Mouse (Mus musculus) CH12.LX (cell line): ENCODE measurements at regions not wholly inside any gene's neighbourhood (a gene's known extent, or its start where the extent isn't known, plus 50 kb on each side); places are given as distances from the start of the nearest gene placed in this dataset.

ENCODE experiments used
- DNase-seq: peaks from one replicate; pipeline ENCODE4 v3.0.0-alpha.2; 2013; ENCODE audit errors: extremely low read depth
- H3K27ac ChIP-seq: 2 replicates; pipeline ENCODE4 v1.5.1; 2012; ENCODE audit warnings: low read depth, mild to moderate bottlenecking, control low read depth, moderate library complexity; ENCODE audit not compliant: insufficient read depth
- H3K27me3 ChIP-seq: replicated peaks from 2 replicates; pipeline ENCODE3; 2012; ENCODE audit warnings: inconsistent platforms
- H3K36me3 ChIP-seq, 2 experiments: replicated peaks in 1 of 2; 2 replicates each; pipeline versions ENCODE3 to v1.6.1; 2012; ENCODE audit warnings: inconsistent platforms in 1 of 2, low read length in 1 of 2, mild to moderate bottlenecking in 1 of 2, mixed read lengths in 1 of 2, moderate library complexity in 1 of 2; ENCODE audit not compliant: control insufficient read depth in 1 of 2, insufficient read depth in 1 of 2
- H3K4me1 ChIP-seq, 2 experiments: 2 replicates each; pipeline ENCODE4 v1.6.1; 2012; ENCODE audit warnings: inconsistent platforms in 1 of 2, moderate library complexity in 1 of 2; ENCODE audit not compliant: insufficient read depth in 2 of 2, control insufficient read depth in 1 of 2
- H3K4me2 ChIP-seq: 2 replicates; pipeline ENCODE4 v1.6.1; 2012; ENCODE audit warnings: low read depth, mild to moderate bottlenecking, control low read depth; ENCODE audit not compliant: poor library complexity, insufficient read depth, severe bottlenecking
- H3K4me3 ChIP-seq, 3 experiments: fragments of 150-350 bp in 1 of 3; sonication (generic) in 1 of 3; replicated peaks in 1 of 3; 2 replicates each; pipeline versions ENCODE3 to v1.5.1; 2011 to 2012; ENCODE audit warnings: low read depth in 2 of 3, low read length in 2 of 3, mild to moderate bottlenecking in 2 of 3, moderate library complexity in 2 of 3, control low read depth in 1 of 3, improper control_type of control experiment in 1 of 3, inconsistent platforms in 1 of 3, mixed read lengths in 1 of 3; ENCODE audit not compliant: poor library complexity in 1 of 3
- H3K79me2 ChIP-seq: replicated peaks from 2 replicates; pipeline ENCODE4 v1.6.1; 2012; ENCODE audit warnings: mild to moderate bottlenecking, moderate library complexity; ENCODE audit not compliant: control insufficient read depth, poor library complexity, insufficient read depth, severe bottlenecking; ENCODE audit errors: extremely low read depth
- H3K9ac ChIP-seq: 2 replicates; pipeline ENCODE4 v1.6.1; 2012; ENCODE audit warnings: low read depth, mild to moderate bottlenecking, control low read depth, moderate library complexity; ENCODE audit not compliant: insufficient read depth
- H3K9me3 ChIP-seq: replicated peaks from 2 replicates; pipeline ENCODE3; 2012; ENCODE audit warnings: low read length, inconsistent platforms, mixed read lengths
- CHD1 ChIP-seq: IDR thresholded peaks from 2 replicates; pipeline ENCODE4 v1.6.1; 2012; ENCODE audit warnings: low read depth, low read length, improper control_type of control experiment, inconsistent platforms
- CHD2 ChIP-seq: IDR thresholded peaks from 2 replicates; pipeline ENCODE4 v1.6.1; 2011; ENCODE audit warnings: low read length, improper control_type of control experiment
- E2F4 ChIP-seq: IDR thresholded peaks from 2 replicates; pipeline ENCODE4 v1.6.1; 2011; ENCODE audit warnings: low read depth, low read length, improper control_type of control experiment; ENCODE audit not compliant: insufficient replicate concordance
- ETS1 ChIP-seq: conservative IDR thresholded peaks from 2 replicates; pipeline ENCODE4 v1.6.1; 2012; ENCODE audit warnings: low read depth, mild to moderate bottlenecking, inconsistent platforms, low read length, improper control_type of control experiment, moderate library complexity
- HCFC1 ChIP-seq: IDR thresholded peaks from 2 replicates; pipeline ENCODE4 v1.6.1; 2012; ENCODE audit warnings: low read depth, mild to moderate bottlenecking, inconsistent platforms, low read length, improper control_type of control experiment
- JUND ChIP-seq: conservative IDR thresholded peaks from 2 replicates; pipeline ENCODE4 v1.6.1; 2011; ENCODE audit warnings: low read depth, low read length, improper control_type of control experiment
- MYC ChIP-seq: IDR thresholded peaks from 2 replicates; pipeline ENCODE4 v1.6.1; 2011; ENCODE audit warnings: low read depth, mild to moderate bottlenecking, improper control_type of control experiment, low read length
- NELFE ChIP-seq: IDR thresholded peaks from 2 replicates; pipeline ENCODE4 v1.6.1; 2011; ENCODE audit warnings: low read depth, low read length, improper control_type of control experiment
- NRF1 ChIP-seq: IDR thresholded peaks from 2 replicates; pipeline ENCODE4 v1.6.1; 2014; ENCODE audit warnings: low read depth, mild to moderate bottlenecking, inconsistent platforms, low read length, improper control_type of control experiment, moderate library complexity
- PAX5 ChIP-seq: IDR thresholded peaks from 2 replicates; pipeline ENCODE4 v1.6.1; 2012; ENCODE audit warnings: low read length, inconsistent platforms, mixed read lengths
- POLR2A ChIP-seq: IDR thresholded peaks from 2 replicates; pipeline ENCODE4 v1.6.1; 2011; ENCODE audit warnings: low read depth, mild to moderate bottlenecking, improper control_type of control experiment, low read length
- RAD21 ChIP-seq: IDR thresholded peaks from 2 replicates; pipeline ENCODE4 v1.6.1; 2011; ENCODE audit warnings: low read depth, mild to moderate bottlenecking, low read length, improper control_type of control experiment, moderate library complexity
- SIN3A ChIP-seq: IDR thresholded peaks from 2 replicates; pipeline ENCODE4 v1.6.1; 2012; ENCODE audit warnings: low read length, improper control_type of control experiment, inconsistent platforms
- SMC3 ChIP-seq: IDR thresholded peaks from 2 replicates; pipeline ENCODE4 v1.6.1; 2011; ENCODE audit warnings: low read depth, low read length, improper control_type of control experiment
- TBP ChIP-seq: conservative IDR thresholded peaks from 2 replicates; pipeline ENCODE4 v1.6.1; 2011; ENCODE audit warnings: low read depth, low read length, improper control_type of control experiment
- UBTF ChIP-seq: IDR thresholded peaks from 2 replicates; pipeline ENCODE4 v1.6.1; 2012; ENCODE audit warnings: low read depth, mild to moderate bottlenecking, inconsistent platforms, low read length, improper control_type of control experiment, moderate library complexity
- USF2 ChIP-seq: conservative IDR thresholded peaks from 2 replicates; pipeline ENCODE4 v1.6.1; 2011; ENCODE audit warnings: low read depth, low read length, improper control_type of control experiment
- ZKSCAN1 ChIP-seq: IDR thresholded peaks from 2 replicates; pipeline ENCODE4 v1.6.1; 2012; ENCODE audit warnings: low read depth, inconsistent platforms, low read length, improper control_type of control experiment, borderline replicate concordance
- ZMIZ1 ChIP-seq: IDR thresholded peaks from 2 replicates; pipeline ENCODE4 v1.6.1; 2012; ENCODE audit warnings: low read depth, mild to moderate bottlenecking, inconsistent platforms, low read length, improper control_type of control experiment
- ZNF384 ChIP-seq: IDR thresholded peaks from 2 replicates; pipeline ENCODE4 v1.6.1; 2012; ENCODE audit warnings: low read depth, low read length, improper control_type of control experiment, inconsistent platforms
- dilution Hi-C: fragments of 300-500 bp; cut with MboI; formaldehyde crosslinking; loops from 2 replicates; pipeline ENCODE4 v1.14.3; 2020; ENCODE audit warnings: low sequenced_read_pairs; ENCODE audit not compliant: extremely low pct_unique_long_range_greater_than_20kb, extremely low pct_ligation_motif_present
- in situ Hi-C: fragments of 300-500 bp; cut with MboI; formaldehyde crosslinking; loops from 3 replicates; pipeline ENCODE4 v1.14.3; 2019; ENCODE audit warnings: low sequenced_read_pairs, low pct_ligation_motif_present, low pct_unique_long_range_greater_than_20kb, mixed read lengths

DNA sequence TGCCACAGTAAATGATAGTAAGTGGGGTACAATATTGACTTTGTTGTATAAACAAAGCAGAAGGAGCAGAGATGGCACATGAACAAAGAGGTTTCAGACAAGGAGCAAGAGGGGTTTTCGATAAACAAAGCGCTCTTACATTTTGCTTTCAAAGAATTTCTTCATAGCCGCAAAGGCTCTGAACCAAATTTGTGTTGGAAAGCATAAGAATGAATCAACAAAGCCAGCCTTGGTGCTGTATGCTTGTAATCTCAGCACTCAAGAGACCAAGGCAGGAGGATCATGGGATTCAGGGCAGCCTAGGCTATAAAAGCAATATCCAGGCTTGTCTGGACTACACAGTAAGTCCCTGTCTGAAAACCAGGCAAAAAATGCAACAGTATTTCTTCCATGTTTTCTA lies 62.0 kb upstream of the Clint1 start:
- Histone ChIP-seq H3K9ac (no peak overlapping the region), H3K36me3 (no peaks in the 10 kb centered on the region), H3K4me2 (no peak overlapping the region), H3K27me3 (no peaks in the 10 kb centered on the region), H3K79me2 (no peaks in the 10 kb centered on the region), H3K4me1 (peaks cover 0 to 6% of the 10 kb centered on the region in 2 experiments; a peak in 2 of 4 replicates), H3K4me3 (no peak overlapping the region), H3K27ac (no peak overlapping the region), H3K9me3 (peaks cover 8% of the 10 kb centered on the region)
- TF ChIP-seq E2F4 (no peak), MYC (no peak), SIN3A (no peak), USF2 (no peak), NRF1 (no peak), ZNF384 (no peak), ETS1 (no peak), JUND (no peak), POLR2A (no peak), ZMIZ1 (no peak), RAD21 (no peak), ZKSCAN1 (no peak)
- no peak for DNase-seq
- dilution Hi-C loops (no loop called here), in situ Hi-C loops (no loop called here)

DNA sequence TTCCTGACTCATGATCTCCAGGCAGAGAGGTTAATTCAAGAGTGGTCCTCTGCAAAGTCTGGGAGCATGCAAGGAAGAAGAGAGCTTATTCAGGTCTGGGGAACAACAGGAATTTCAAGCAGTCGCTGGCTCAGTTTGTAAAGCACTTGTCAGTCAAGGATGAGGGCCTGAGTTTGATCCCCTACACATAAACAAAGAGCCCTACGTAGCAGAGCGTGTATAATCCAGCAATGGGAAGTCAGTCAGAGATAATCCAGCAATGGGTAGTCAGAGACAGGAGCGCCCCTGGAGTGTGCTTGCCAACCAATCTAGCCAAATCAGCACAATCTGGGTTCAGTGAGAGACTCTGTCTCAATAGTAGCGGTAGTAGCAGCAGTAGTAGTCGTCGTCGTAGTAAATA lies 61.3 kb upstream of the Clint1 start:
- H3K4me2 ChIP-seq: no peak overlapping the region
- H3K4me3 ChIP-seq: no peak overlapping the region
- TF ChIP-seq TBP: no peak
- no peak for TF ChIP-seq PAX5
- no peak for TF ChIP-seq SMC3
- no peak for TF ChIP-seq HCFC1
- TF ChIP-seq CHD2: no peak
- no peak for TF ChIP-seq CHD1
- TF ChIP-seq UBTF: no peak
- no peak for TF ChIP-seq NELFE
- no peak for TF ChIP-seq E2F4
- dilution Hi-C loops (no loop called here), in situ Hi-C loops (no loop called here)
- H3K4me1 ChIP-seq: peaks cover 0 to 12% of the 10 kb centered on the region in 2 experiments; a peak in 2 of 4 replicates
- DNase-seq: no peak
- H3K79me2 ChIP-seq: no peaks in the 10 kb centered on the region
- peaks cover 8% of the 10 kb centered on the region for H3K9me3 ChIP-seq
- no peak overlapping the region for H3K27ac ChIP-seq
- no peaks in the 10 kb centered on the region for H3K36me3 ChIP-seq
- H3K9ac ChIP-seq: no peak overlapping the region
- no peaks in the 10 kb centered on the region for H3K27me3 ChIP-seq
